Mouse (Mus musculus): Measurements from ENCODE around the gene Csgalnact2. TPM values are rescaled to one million over a fixed set of nuclear protein-coding genes. Genes with fewer than 3 reads are reported as not detected.
A peak's percentile ranks its signal among the peaks of the same experiment; 100 is the strongest.

Csgalnact2 gene
- polyA plus RNA-seq, 1 experiment from 2014 or later, result 14.8 TPM

DNA sequence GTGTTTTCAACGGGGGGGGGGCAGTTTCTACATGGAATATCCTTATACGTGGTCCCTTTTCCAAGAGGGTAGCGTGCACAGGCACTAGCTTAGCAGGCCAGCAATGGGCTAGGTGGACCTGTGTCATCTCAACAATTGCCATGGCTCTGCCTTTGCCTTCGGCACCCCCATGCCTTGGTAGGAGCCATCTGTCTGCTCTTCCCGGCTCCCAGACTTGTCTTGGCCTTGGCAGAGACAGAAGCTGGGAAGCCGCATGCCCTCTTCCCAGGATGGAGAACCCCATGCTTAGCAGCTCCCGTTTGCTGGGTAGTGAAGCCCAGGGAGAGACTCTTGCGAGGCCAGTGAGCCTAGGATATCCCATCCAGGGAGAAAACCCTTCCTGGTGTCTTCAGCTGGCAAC lies 54.3 kb downstream of the Csgalnact2 start:
- no peaks in the 10 kb centered on the region for H3K27me3 ChIP-seq (replicated peaks; ENCODE audit: control insufficient read depth, insufficient read depth, low read length)
- no peak overlapping the region for H3K4me2 ChIP-seq (ENCODE audit: low read length)
- no peak for DNase-seq (ENCODE audit: low spot score)
- no peak overlapping the region for H3K27ac ChIP-seq (ENCODE audit: low read depth)
- no peaks in the 10 kb centered on the region for H3K4me1 ChIP-seq (replicated peaks; ENCODE audit: control insufficient read depth, insufficient read depth, low read length)
- ATAC-seq (replicated peaks; ENCODE audit: low FRiP score, low TSS enrichment, low read depth), result no peak
- H3K4me3 ChIP-seq (ENCODE audit: low read depth, low read length), result no peak overlapping the region
- no peaks in the 10 kb centered on the region for H3K36me3 ChIP-seq (ENCODE audit: control insufficient read depth, insufficient read depth, low read length)
- 89% methylated on average over 8 of the region's 8 CpGs for WGBS
- no peak overlapping the region for H3K9ac ChIP-seq (ENCODE audit: low read length)
- no peaks in the 10 kb centered on the region for H3K9me3 ChIP-seq (ENCODE audit: control insufficient read depth, low read length)

DNA sequence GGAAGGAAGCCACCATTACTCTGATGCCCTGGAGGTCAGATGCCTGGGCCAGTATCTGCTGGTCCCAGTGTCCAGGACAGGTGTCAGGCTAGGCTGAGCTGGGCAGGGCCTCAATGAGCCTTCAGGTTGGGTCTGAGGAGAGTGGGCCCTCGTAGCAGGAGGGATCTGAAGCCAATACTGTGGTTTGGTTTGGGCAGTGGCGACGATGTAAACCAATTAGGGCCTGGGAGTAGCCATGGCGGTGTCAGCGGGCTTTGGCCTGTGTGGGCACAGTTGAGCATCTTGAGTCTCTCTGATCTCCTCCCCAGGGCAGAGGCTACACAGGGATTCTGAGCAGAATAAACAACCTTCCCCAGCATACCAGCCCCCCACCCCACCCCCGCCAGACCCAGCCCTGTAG lies 55.3 kb downstream of the Csgalnact2 start:
- no peak for DNase-seq (ENCODE audit: low spot score)

DNA sequence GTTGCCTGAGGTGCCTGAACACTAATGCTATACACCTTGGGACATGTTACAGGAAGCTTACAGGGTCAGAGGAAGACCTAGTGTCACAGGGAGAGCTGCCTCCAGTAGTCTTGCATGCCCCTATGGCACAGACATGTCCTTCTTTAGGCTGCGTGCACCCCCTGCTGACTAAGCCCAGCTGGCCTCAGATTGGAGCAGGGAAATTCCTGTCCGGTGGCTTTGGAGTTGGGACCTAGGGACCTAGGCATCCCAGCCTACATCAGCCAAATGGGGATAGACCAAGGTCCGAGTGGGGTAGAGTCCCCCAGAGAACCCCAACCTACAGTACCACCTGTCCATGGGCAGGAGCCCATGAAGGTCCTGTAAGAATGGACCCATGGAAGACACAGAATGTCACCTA lies 56.6 kb downstream of the Csgalnact2 start:
- no peak overlapping the region for H3K9ac ChIP-seq (ENCODE audit: low read length)
- ATAC-seq (replicated peaks; ENCODE audit: low FRiP score, low TSS enrichment, low read depth) (no peak), DNase-seq (ENCODE audit: low spot score) (no peak)
- H3K27me3 ChIP-seq (replicated peaks; ENCODE audit: control insufficient read depth, insufficient read depth, low read length), result no peaks in the 10 kb centered on the region
- H3K36me3 ChIP-seq (ENCODE audit: control insufficient read depth, insufficient read depth, low read length), result no peaks in the 10 kb centered on the region
- no peaks in the 10 kb centered on the region for H3K9me3 ChIP-seq (ENCODE audit: control insufficient read depth, low read length)
- H3K4me3 ChIP-seq (ENCODE audit: low read depth, low read length), result no peak overlapping the region
- no peaks in the 10 kb centered on the region for H3K4me1 ChIP-seq (replicated peaks; ENCODE audit: control insufficient read depth, insufficient read depth, low read length)
- no peak overlapping the region for H3K4me2 ChIP-seq (ENCODE audit: low read length)
- no peak overlapping the region for H3K27ac ChIP-seq (ENCODE audit: low read depth)
- 89% methylated on average over 3 of the region's 3 CpGs for WGBS

More for the DNA sequence above, 55.3 kb downstream of the Csgalnact2 start:
- Histone ChIP-seq H3K4me2 (ENCODE audit: low read length) (no peak overlapping the region), H3K4me1 (replicated peaks; ENCODE audit: control insufficient read depth, insufficient read depth, low read length) (no peaks in the 10 kb centered on the region), H3K27ac (ENCODE audit: low read depth) (no peak overlapping the region), H3K36me3 (ENCODE audit: control insufficient read depth, insufficient read depth, low read length) (no peaks in the 10 kb centered on the region), H3K4me3 (ENCODE audit: low read depth, low read length) (no peak overlapping the region), H3K9me3 (ENCODE audit: control insufficient read depth, low read length) (no peaks in the 10 kb centered on the region), H3K9ac (ENCODE audit: low read length) (no peak overlapping the region), H3K27me3 (replicated peaks; ENCODE audit: control insufficient read depth, insufficient read depth, low read length) (no peaks in the 10 kb centered on the region)
- WGBS, result 56% methylated on average over 6 of the region's 6 CpGs
- ATAC-seq (replicated peaks; ENCODE audit: low FRiP score, low TSS enrichment, low read depth), result no peak

DNA sequence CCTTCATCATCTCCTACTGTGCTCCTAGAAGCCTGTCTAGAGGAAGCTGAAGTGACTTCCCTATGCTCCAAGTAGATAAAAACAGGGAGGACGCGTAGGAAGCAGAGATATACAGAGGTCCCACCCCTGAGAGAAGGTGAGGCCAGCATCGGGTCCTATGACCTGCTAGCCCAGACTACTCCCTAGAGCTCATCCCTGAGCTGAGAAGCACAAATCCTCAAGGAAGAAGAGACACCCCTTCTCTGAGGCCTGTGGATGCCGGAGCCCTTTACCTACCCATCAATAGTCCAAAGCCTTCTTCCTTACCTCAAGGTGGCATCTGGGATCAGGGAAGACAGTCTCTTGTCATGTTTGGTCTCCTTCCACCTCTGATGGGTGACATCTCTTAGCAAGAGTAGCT lies 58.2 kb downstream of the Csgalnact2 start:
- no peaks in the 10 kb centered on the region for H3K9me3 ChIP-seq (ENCODE audit: control insufficient read depth, low read length)
- H3K27me3 ChIP-seq (replicated peaks; ENCODE audit: control insufficient read depth, insufficient read depth, low read length), result no peaks in the 10 kb centered on the region
- ATAC-seq (replicated peaks; ENCODE audit: low FRiP score, low TSS enrichment, low read depth), result no peak
- H3K9ac ChIP-seq (ENCODE audit: low read length), result no peak overlapping the region
- H3K4me2 ChIP-seq (ENCODE audit: low read length), result no peak overlapping the region
- no peak overlapping the region for H3K27ac ChIP-seq (ENCODE audit: low read depth)
- 89% methylated on average over 4 of the region's 4 CpGs for WGBS
- H3K36me3 ChIP-seq (ENCODE audit: control insufficient read depth, insufficient read depth, low read length), result no peaks in the 10 kb centered on the region
- H3K4me1 ChIP-seq (replicated peaks; ENCODE audit: control insufficient read depth, insufficient read depth, low read length), result no peaks in the 10 kb centered on the region
- H3K4me3 ChIP-seq (ENCODE audit: low read depth, low read length), result no peak overlapping the region
- DNase-seq (ENCODE audit: low spot score), result no peak

DNA sequence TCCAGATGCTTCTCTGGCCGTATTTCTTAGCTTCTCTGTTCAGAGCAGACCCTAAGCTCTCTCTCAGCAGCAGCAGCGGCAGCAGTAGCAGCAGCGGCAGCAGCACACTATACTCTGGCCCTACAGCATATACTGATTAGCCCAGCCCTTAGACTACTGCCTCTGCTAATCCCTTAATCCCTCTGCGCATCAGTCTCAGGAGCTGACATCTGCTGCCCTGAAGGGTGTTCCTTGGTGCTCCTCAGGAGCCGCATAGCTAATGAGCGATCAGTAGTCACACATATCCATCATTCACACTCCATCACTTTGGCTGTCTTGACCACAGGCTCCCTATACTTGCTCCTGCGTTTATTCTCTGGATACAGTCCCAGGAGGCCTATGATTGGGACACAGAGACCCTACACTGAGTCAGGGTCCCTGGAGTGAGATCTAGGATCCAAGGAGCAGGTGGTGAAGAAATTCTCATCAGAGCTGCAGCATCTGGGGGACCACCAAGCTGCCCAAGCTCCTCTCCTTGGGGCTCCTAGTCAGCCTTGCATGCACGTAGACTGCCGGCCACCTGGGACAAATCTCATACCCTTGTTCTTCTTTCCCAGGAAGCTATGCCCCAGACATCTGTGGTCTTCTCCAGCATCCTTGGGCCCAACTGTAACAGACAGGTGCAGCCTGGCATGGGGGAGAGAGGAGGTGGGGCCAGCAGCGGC lies 59.0 kb downstream of the Csgalnact2 start:
- Histone ChIP-seq H3K4me3 (ENCODE audit: low read depth, low read length) (no peak overlapping the region), H3K4me2 (ENCODE audit: low read length) (no peak overlapping the region), H3K9ac (ENCODE audit: low read length) (no peak overlapping the region), H3K4me1 (replicated peaks; ENCODE audit: control insufficient read depth, insufficient read depth, low read length) (no peaks in the 10 kb centered on the region), H3K9me3 (ENCODE audit: control insufficient read depth, low read length) (no peaks in the 10 kb centered on the region), H3K27ac (ENCODE audit: low read depth) (no peak overlapping the region), H3K27me3 (replicated peaks; ENCODE audit: control insufficient read depth, insufficient read depth, low read length) (no peaks in the 10 kb centered on the region), H3K36me3 (ENCODE audit: control insufficient read depth, insufficient read depth, low read length) (no peaks in the 10 kb centered on the region)
- no peak for ATAC-seq (replicated peaks; ENCODE audit: low FRiP score, low TSS enrichment, low read depth)
- DNase-seq (ENCODE audit: low spot score), result no peak
- WGBS, result 60% methylated on average over 10 of the region's 10 CpGs

DNA sequence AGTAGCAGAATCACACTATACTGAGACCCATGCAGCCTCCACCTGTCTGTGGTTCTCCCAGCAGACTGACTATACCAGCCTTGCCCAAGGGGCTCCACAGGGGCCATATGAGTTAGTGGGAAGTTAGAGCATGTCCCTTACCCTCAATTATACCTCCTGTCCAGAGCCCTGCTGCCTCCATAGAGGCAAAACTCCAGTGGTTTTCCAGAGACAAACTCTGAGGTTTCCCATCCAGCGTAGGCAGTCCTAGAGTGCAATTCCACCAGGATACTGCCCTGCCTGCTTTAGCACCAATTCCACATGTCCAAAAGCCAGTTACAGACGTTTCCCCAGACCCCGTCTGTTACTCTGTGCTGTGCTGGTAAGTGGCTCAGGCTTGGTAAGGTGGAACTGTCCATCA lies 59.6 kb downstream of the Csgalnact2 start:
- no peak overlapping the region for H3K4me2 ChIP-seq (ENCODE audit: low read length)
- H3K27ac ChIP-seq (ENCODE audit: low read depth), result no peak overlapping the region
- H3K4me1 ChIP-seq (replicated peaks; ENCODE audit: control insufficient read depth, insufficient read depth, low read length), result peaks cover 4% of the 10 kb centered on the region
- WGBS, result 64% methylated on average over 3 of the region's 3 CpGs
- H3K27me3 ChIP-seq (replicated peaks; ENCODE audit: control insufficient read depth, insufficient read depth, low read length), result no peaks in the 10 kb centered on the region
- no peak for ATAC-seq (replicated peaks; ENCODE audit: low FRiP score, low TSS enrichment, low read depth)
- H3K9ac ChIP-seq (ENCODE audit: low read length), result no peak overlapping the region
- DNase-seq (ENCODE audit: low spot score), result no peak
- H3K9me3 ChIP-seq (ENCODE audit: control insufficient read depth, low read length), result no peaks in the 10 kb centered on the region
- no peaks in the 10 kb centered on the region for H3K36me3 ChIP-seq (ENCODE audit: control insufficient read depth, insufficient read depth, low read length)
- no peak overlapping the region for H3K4me3 ChIP-seq (ENCODE audit: low read depth, low read length)

DNA sequence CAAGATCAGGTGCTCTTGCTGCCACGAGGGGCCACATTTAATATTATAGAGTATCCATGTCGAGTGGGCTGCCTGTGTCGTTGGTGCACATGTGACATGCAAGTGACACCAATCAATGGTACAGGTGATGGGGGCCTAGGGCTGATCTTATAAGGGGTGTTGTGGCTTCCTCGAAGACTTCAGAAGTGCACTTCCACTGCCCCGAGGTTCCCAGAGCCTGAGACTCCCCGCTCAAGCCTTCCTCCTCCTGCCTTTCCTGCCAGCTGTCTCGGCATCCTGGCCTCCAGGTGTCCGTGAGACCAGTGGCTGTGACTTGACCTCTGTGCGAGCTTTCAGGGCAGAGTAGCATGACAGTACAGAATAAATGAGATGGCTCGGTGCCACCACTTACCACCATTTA lies 60.2 kb downstream of the Csgalnact2 start:
- H3K27ac ChIP-seq (ENCODE audit: low read depth), result no peak overlapping the region
- H3K4me2 ChIP-seq (ENCODE audit: low read length), result no peak overlapping the region
- H3K9me3 ChIP-seq (ENCODE audit: control insufficient read depth, low read length), result no peaks in the 10 kb centered on the region
- no peaks in the 10 kb centered on the region for H3K27me3 ChIP-seq (replicated peaks; ENCODE audit: control insufficient read depth, insufficient read depth, low read length)
- no peak overlapping the region for H3K9ac ChIP-seq (ENCODE audit: low read length)
- no peak overlapping the region for H3K4me3 ChIP-seq (ENCODE audit: low read depth, low read length)
- H3K36me3 ChIP-seq (ENCODE audit: control insufficient read depth, insufficient read depth, low read length), result no peaks in the 10 kb centered on the region
- ATAC-seq (replicated peaks; ENCODE audit: low FRiP score, low TSS enrichment, low read depth), result no peak
- 68% methylated on average over 10 of the region's 10 CpGs for WGBS
- DNase-seq (ENCODE audit: low spot score), result peak; percentile 42
- peaks cover 9% of the 10 kb centered on the region for H3K4me1 ChIP-seq (replicated peaks; ENCODE audit: control insufficient read depth, insufficient read depth, low read length)

DNA sequence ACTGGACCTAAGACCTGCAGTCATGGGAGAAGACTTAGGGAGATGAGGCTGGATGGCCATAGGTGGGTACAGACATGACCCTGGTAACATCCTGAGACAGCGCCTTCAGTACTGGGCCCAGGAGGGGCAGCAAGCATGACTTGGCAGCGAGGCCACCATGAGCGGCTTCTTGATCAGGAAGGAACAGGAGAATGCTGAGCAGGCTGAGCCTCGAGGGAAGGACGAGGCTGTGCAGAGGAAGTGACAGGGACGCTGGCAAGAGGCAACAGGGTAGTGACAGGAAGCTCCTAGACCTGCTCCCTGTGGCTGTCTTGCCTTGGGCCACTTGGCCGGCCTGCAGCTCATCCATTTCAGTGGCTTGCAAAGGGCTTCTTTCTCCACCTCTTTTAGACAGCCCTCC lies 61.5 kb downstream of the Csgalnact2 start:
- H3K9me3 ChIP-seq (ENCODE audit: control insufficient read depth, low read length), result no peaks in the 10 kb centered on the region
- DNase-seq (ENCODE audit: low spot score) (no peak), ATAC-seq (replicated peaks; ENCODE audit: low FRiP score, low TSS enrichment, low read depth) (no peak)
- H3K4me3 ChIP-seq (ENCODE audit: low read depth, low read length), result no peak overlapping the region
- no peaks in the 10 kb centered on the region for H3K36me3 ChIP-seq (ENCODE audit: control insufficient read depth, insufficient read depth, low read length)
- H3K27me3 ChIP-seq (replicated peaks; ENCODE audit: control insufficient read depth, insufficient read depth, low read length), result no peaks in the 10 kb centered on the region
- WGBS, result 84% methylated on average over 7 of the region's 7 CpGs
- H3K27ac ChIP-seq (ENCODE audit: low read depth), result no peak overlapping the region
- peaks cover 10% of the 10 kb centered on the region for H3K4me1 ChIP-seq (replicated peaks; ENCODE audit: control insufficient read depth, insufficient read depth, low read length)
- H3K9ac ChIP-seq (ENCODE audit: low read length), result no peak overlapping the region
- no peak overlapping the region for H3K4me2 ChIP-seq (ENCODE audit: low read length)

DNA sequence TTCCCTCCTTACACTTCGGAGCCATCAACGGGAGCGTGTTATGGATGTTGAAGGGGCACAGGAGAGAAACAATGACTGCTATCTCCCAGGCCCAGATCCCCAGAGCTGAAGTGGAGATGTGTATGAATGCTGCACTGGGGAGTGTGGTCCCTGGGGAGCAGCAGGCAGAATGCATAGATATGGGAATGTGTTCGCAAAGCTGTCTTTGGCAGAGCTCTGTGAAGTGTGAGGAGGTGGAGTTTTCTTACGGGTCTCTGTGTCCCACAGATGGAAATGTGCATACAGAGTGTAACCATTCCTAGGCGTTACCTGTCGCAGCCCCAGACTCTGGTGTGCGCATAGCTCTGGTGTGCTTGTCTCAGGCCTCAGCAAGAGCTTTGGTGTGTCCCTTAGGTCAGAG lies 62.2 kb downstream of the Csgalnact2 start:
- WGBS, result 73% methylated on average over 8 of the region's 8 CpGs

More for the DNA sequence above, 62.2 kb downstream of the Csgalnact2 start:
- Histone ChIP-seq H3K4me1 (replicated peaks; ENCODE audit: control insufficient read depth, insufficient read depth, low read length) (peaks cover 10% of the 10 kb centered on the region), H3K9me3 (ENCODE audit: control insufficient read depth, low read length) (no peaks in the 10 kb centered on the region), H3K4me2 (ENCODE audit: low read length) (no peak overlapping the region), H3K27ac (ENCODE audit: low read depth) (no peak overlapping the region), H3K4me3 (ENCODE audit: low read depth, low read length) (no peak overlapping the region), H3K9ac (ENCODE audit: low read length) (no peak overlapping the region), H3K36me3 (ENCODE audit: control insufficient read depth, insufficient read depth, low read length) (no peaks in the 10 kb centered on the region), H3K27me3 (replicated peaks; ENCODE audit: control insufficient read depth, insufficient read depth, low read length) (no peaks in the 10 kb centered on the region)
- ATAC-seq (replicated peaks; ENCODE audit: low FRiP score, low TSS enrichment, low read depth) (no peak), DNase-seq (ENCODE audit: low spot score) (no peak)

All from intestine, embryonic 14.5 days (tissue).